Mouse (Mus musculus): ENCODE measurements at regions not wholly inside any gene's neighbourhood (a gene's known extent, or its start where the extent isn't known, plus 50 kb on each side); places are given as distances from the start of the nearest gene placed in this dataset.

DNA sequence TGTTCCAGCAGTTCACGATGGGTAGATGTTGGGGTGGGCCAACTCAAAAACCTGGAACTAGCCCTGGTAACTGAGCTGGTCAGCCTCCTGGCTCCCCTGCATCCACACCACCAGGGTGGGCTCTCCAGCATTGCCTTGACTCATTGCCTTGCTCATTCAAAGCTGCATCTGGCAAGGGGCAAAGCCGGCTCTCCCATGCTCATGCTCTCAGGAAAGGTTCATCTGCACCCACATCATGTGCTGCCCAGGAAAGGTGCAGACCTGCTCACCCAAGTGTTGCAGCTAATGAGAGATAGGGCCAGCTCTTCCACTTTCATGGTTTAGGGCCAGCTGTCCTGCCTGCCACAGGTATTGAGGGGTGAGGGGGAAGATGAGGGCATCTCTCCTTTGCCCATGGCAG, 437.9 kb downstream of the Glrx3 start:
- no peak for TF ChIP-seq CTCF (IDR thresholded peaks at IDR 0.05; ENCODE audit: control insufficient read depth, insufficient read depth, low read length)
- no peak for TF ChIP-seq POLR2A (IDR thresholded peaks at IDR 0.05; ENCODE audit: borderline replicate concordance, control insufficient read depth, low read depth, low read length)

All from bone marrow, adult 2 months (tissue).